Mouse (Mus musculus) thymus, adult 18-20 months (tissue): ENCODE measurements around the gene Parp9.
"Not testable (repeated sequence)": the region's sequence is repeated elsewhere in the genome, so short reads cannot be mapped to it uniquely, and the experiment has no call there.

Source experiments
- DNase-seq, 2 experiments: peaks; one replicate each; pipeline ENCODE4 v3.0.0; 2022; ENCODE audit warnings: mixed read lengths in 2 of 2

Parp9 gene

GRCm38 (mm10) chr16:35932179-35933055 is 5.9 kb upstream of the Parp9 start:
- no peak for DNase-seq

GRCm38 (mm10) chr16:35933181-35933580 is 5.1 kb upstream of the Parp9 start:
- DNase-seq: no peak

DNA sequence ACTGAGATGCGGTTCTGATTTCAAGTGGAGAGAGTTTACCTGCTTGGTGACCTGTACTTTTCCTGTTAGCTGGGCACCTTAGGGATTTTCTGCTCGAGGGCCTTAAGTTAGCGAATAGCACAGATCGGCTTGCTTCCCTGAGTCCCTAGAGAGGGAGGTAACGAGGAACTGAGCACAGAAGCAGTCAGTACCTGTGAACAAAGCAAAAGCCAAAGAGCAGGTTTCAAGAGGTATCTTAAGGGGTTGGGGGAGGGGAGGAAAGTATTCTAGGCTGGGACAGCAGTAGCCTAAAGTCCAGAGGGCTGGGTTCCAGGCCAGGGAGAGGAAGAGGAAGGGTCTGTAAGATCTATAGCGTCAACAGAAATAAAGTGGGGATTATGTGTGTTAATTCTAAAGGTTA is 991 bp downstream of the Parp9 start:
- peak in 1 of 2 experiments; percentile 24 for DNase-seq

DNA sequence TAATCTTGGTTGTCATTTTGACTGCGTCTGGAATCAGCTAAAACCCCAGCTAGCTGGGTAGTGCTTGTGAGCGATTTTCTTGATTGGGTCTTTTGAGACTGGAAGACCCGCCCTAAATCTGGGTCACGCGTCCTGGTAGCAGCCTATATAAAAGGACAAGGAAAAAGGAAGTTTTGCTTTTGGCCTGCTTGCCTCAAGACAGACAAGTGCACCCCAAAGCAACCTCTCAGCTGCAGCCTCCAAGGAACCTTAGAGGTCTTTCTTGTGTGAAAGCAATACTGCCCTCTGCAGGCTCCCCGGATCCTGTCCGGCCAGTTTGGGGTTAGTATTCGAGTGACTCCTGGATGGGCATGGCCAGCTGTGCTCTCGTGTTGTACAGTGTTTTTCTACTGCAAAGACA is 1.4 kb downstream of the Parp9 start:
- DNase-seq: peak; percentile 76 to 89

- DNase-seq: no peak
Observed at GRCm38 (mm10) chr16:35941382-35941781, 3.1 kb downstream of the Parp9 start.

DNA sequence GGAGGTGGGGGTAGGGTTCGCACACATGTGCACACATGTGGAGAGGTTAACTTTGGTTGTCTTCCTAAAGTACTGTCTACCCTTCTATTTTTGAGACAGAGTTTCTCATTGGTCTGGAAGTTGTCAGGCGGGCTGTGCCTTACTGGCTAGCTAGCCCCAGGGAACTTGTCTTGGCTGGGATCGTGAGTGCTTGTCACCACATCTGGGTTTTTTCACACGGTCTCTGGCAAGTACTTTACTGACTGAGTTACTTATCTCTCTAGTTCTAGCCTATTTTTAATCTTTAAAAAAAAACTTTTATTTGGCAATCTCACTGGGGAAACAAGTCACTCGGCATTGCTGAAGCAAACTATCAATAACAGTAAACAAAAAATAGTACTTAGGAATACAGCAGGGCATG is 11.0 kb downstream of the Parp9 start:
- no peak for DNase-seq

GRCm38 (mm10) chr16:35951216-35951615 is 12.9 kb downstream of the Parp9 start:
- no peak for DNase-seq

DNA sequence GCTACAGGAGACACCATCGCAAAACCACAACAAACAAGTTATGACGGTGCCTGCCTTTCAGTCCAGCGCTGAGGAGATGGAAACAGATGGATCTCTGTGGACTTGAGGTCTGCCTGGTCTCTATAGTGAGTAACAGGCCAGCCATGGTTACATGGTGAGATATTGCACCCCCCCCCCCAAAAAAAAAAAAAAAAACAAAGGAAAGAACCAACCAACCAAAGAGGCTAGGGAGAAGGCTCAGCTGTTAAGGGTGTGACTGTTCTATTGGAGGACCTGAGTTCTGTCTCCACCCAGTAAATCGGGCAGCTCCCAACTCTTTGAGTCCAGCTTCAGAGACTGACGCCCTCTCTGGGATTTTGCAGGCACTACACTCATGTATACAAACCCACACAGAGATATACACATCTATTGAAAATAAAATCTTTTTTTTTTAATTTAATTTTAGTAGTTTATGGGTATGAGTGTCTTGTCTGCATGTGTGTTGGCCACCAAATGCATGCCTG is 14.4 kb downstream of the Parp9 start:
- no peak for DNase-seq

GRCm38 (mm10) chr16:35965991-35966390 is 27.7 kb downstream of the Parp9 start:
- DNase-seq: not testable (repeated sequence)

GRCm38 (mm10) chr16:35966411-35967115 is 28.3 kb downstream of the Parp9 start:
- DNase-seq: no peak

DNA sequence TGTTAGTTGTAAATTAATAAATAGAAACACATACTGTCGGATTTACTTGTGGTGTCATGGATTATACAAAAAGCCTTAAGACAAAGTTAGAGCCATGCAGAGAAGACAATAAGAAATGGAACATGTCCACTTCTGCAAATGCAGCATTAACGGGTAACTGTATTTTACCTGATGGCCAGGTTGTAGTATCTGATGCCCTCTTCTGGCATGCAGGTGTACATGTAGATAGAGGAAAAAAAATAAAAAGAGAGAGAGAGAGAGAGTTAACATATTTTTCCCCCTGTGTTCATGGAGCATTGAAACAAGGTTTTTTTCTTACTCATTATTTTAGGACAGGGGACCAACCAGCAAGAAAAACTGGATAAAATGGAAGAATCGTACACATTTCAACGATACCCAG is 29.0 kb downstream of the Parp9 start:
- DNase-seq: no peak

- DNase-seq: no peak
Observed at GRCm38 (mm10) chr16:35968149-35968548, 29.9 kb downstream of the Parp9 start.

- no peak for DNase-seq
Observed at GRCm38 (mm10) chr16:35974021-35974420, 35.8 kb downstream of the Parp9 start.

GRCm38 (mm10) chr16:35978450-35978849 is 40.2 kb downstream of the Parp9 start, which contains the start of gene Kpna1:
Gene Kpna1 (plus strand): TSS chr16:35978750.
- not testable (repeated sequence) for DNase-seq

- DNase-seq: peak; percentile 98 to 99
Observed at GRCm38 (mm10) chr16:35981363-35981821, 43.1 kb downstream of the Parp9 start.

- DNase-seq: no peak
Observed at GRCm38 (mm10) chr16:35982506-35982901, 44.2 kb downstream of the Parp9 start.

DNA sequence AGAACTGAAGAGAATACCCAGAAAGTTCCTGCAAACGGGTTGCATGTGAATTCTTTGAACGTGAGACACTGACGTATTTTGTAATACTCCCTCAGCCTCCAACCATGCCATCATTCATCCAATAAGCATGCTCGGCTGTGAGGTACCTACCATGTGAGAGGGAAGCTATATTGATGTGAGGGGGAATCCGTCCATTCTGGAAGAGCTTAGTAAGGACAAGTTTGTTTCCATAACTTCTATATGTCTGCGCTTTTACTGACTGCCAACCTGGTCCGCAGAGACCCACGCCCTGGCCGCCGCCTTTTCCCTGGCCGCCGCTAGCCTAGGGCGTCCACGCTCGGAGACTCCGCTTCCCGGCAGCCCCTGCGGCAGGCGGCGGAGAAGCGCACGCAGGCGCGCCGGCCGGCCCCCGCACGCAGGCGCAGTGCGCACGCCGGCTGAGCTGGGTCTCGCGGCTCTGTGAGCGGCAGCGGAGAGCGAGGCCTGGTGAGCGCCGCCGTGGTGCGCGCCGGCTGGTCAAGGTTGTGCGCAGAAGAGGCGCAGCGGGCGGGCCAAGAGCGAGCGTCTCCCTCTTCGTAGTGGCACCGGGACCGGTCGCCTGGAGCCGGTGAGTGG is 44.7 kb downstream of the Parp9 start:
- peak; percentile 81 for DNase-seq

DNA sequence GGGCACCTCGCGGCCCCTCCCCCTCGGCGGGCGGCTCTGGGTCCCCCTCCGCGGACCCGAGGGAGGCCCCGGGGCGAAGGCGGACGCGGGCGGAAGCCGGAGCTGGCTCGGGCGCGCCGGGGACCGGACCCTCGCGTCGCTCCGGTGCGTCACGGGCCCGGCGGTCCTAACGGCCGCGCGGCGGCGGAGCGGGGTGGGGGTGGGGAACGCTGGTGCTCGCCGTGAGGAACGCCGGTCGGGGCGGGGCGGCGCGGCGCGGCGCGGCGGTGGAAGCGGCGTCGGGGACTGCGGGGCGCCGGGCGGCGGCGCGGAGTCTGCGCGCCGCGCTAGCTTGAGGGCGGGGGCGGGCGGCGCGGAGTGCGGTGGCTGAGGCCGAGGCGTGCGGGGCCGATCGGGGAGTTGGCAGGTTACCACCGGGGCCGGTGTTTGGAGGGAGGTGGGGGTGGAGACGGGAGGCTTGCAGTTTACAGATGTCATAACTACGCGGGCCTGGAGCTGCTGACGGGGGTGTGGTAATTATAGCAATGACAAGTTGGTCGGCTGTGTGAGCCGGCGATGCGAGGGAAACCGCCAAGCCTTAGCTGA is 45.3 kb downstream of the Parp9 start:
- peak; percentile 50 to 61 for DNase-seq

DNA sequence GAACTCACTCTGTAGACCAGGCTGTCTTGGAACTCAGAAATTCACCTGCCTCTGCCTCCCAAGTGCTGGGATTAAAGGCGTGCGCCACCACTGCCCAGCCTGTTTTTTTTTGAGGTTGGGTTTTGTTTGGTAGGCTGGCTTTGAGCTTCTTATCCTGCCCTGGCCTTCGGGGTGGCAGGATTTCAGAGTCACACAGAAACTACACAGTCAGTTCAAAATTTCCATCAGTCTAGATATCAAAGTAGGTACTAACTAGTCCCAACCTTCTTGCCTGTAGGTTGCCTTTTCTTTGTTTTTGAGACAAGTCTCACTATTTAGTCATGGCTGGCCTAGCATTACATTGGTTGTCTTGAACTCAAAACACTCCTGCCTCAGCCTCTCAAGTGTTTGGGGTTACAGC is 46.2 kb downstream of the Parp9 start:
- DNase-seq: no peak

DNA sequence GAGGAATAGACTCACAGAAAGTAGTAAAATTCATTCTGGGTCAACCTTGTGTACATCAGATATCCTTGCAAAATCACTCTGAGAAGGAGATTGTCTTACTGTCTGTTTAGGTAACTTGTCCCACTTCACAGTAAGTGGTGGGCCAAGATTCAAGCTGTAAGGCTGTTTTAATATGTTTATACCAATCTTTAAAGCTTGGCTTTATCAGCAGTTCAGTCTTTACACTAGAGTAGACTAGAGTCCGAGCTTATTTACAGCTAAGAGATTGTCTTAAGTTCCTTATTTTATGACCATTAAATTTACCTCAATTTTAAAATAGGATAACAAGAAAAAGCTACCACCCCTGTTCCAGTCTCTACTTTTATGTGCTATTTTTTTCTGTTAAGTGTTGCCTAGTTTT is 49.7 kb downstream of the Parp9 start:
- no peak for DNase-seq

DNA sequence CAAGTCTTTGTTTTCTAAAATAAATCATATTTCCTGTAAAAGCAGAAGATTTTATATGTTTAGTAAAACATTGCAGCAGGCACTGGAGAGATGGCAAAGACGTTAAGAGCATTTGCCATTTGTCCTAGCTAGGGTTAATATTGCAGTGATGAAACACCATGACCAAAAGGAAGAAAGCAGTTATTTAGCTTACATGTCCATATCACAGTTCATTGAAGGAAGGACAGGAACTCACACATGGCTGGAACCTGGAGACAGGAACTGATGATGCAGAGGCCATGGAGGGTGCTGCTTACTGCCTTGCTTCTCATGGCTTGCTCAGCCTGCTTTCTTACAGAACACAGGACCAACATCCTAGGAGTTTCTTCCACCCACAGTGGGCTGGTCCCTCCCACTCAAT is 54.1 kb downstream of the Parp9 start:
- no peak for DNase-seq

DNA sequence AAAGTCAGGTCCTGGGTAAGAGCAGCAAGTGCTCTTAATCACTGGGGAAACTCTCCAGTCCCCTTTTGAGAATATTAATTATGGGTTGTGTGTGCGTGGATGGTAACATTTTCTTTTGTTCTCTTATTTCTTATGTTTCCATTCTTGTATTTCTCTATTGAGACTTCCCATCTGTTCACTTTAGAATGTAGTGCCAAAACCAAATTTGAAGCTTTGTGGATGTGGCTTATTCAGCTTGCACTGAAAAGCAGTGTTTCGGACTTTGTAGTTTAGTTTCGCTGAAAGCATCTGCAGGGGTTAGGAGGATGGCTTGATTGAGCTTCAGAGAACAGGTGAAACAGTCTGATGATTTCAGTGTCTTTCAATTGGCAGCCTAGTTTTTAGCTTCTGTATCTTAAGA is 55.0 kb downstream of the Parp9 start:
- no peak for DNase-seq

GRCm38 (mm10) chr16:35998852-35999251 is 60.6 kb downstream of the Parp9 start:
- DNase-seq: not testable (repeated sequence)
